Mouse (Mus musculus) layer of hippocampus, postnatal 25 days (tissue): ENCODE results near the gene Gpatch1. TPM values are rescaled to one million over a fixed set of nuclear protein-coding genes. Genes with fewer than 3 reads are reported as not detected.

ENCODE experiments used
- DNase-seq, 2 experiments: peaks; one replicate each; pipeline ENCODE4 v3.0.0; 2022; ENCODE audit warnings: mixed read lengths in 2 of 2, low spot score in 1 of 2; ENCODE audit errors: extremely low spot score in 1 of 2
- total RNA-seq, 2 experiments: library from RNA; stranded (reverse); gene quantifications; 2 replicates each; pipeline ENCODE4 v1.2.3; 2021

Gene Gpatch1
- 10 to 100 TPM; 24.2 to 24.4 TPM for total RNA-seq

- DNase-seq, result peak; percentile 98 to 99
These were observed at the start of gene Gpatch1 for GRCm38 (mm10) chr7:35317729-35318609. Gene Gpatch1 (minus strand): TSS chr7:35318440.

DNA sequence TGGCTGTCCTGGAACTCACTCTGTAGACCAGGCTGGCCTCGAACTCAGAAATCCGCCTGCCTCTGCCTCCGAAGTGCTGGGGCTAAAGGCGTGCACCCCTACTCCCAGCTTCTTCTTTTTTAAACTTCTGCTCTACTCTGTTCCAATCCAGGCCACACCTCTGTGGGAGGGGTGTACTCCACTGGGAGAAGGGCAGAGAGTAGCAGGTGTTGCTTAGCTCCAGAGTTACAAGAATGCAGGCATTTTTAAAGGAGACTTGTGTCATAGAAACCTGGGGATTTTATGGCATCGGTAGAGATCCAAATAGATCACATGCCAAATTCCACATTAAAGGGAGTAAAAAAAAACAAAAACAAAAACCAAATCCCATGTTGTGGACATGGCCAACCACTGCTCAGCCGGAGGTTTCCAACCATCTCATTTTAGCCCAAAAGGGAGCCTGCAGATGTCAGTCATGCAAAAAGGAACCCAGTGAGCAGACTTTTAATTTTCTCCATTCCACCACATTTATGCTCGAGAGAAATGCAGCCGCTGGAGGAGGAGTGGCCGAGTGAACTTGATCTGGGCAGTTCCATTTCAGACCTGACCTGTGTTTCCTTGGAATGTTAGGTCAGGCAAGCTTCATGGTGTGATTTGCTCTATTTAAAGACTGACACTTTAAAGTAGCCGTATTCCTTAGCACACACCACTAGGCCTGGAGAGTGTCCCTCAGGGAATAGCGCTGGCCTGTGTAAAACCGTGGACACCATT, 47.1 kb upstream of the Gpatch1 start:
- no peak for DNase-seq

DNA sequence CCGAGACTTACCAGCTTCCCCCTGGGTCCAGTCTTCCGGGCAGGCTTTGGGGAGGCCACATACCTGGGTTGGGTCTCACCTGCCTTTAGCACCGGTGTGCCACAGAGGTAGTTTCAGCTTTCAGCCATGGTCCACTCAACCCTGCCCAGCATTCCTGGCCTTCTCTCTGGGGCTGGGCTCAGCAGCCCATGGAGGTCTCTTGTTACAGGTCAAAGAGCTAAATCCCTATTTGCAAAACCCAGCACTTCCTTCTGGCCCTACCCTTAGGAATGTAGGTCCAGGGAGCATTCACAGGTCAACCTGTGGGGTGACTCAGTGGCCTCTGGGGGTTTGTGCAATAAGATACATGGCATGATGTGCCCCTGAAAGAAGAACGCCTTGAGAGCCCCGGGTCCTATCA, 44.6 kb upstream of the Gpatch1 start:
- DNase-seq, result no peak

DNA sequence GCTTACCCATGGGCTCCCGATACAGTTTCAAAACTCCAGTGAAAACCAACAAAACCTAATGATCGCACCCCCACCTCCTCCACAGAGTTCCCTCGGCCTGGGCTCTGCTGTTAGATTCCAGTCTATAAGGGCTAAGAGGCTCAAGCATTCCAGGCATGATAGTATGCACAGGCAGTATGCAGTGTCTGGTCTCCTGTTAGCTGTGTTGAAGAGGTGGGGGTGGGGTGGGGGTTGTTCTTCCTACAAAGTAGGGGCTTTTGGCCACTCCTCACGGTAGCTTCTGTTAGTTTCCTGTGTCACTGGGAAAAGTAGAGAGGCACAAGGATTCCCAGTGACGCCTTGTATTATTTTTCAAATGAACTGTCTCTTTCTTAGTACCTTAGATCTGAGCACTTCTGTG, 44.0 kb upstream of the Gpatch1 start:
- DNase-seq, result no peak

DNA sequence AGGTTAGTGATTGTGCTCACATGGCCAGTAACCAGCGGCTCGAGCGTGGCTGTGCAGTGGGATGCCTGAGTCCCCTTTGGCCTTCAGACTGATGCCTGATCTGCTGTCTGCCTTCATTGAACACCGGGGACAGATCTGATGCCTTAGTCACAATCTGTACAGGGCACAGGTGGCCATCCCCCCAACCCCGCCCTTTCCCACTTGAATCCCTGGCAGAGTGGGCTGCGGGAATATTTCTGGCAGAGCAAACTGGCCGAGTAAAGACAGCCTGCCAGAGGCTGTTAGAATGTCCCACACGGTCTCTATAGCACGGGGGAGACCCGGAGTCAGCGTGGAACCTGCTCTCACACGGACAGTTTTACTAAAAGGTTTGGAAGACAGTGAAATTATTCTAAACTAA, 39.4 kb upstream of the Gpatch1 start:
- no peak for DNase-seq

GRCm38 (mm10) chr7:35355303-35355872, 37.1 kb upstream of the Gpatch1 start:
- no peak for DNase-seq

- DNase-seq, result no peak
These were observed 35.1 kb upstream of the Gpatch1 start for GRCm38 (mm10) chr7:35353306-35353705.

GRCm38 (mm10) chr7:35351155-35351554, 32.9 kb upstream of the Gpatch1 start:
- no peak for DNase-seq

GRCm38 (mm10) chr7:35349886-35350684, 31.8 kb upstream of the Gpatch1 start:
- DNase-seq, result no peak

- DNase-seq, result no peak
These were observed 30.8 kb upstream of the Gpatch1 start for GRCm38 (mm10) chr7:35349022-35349421.

DNA sequence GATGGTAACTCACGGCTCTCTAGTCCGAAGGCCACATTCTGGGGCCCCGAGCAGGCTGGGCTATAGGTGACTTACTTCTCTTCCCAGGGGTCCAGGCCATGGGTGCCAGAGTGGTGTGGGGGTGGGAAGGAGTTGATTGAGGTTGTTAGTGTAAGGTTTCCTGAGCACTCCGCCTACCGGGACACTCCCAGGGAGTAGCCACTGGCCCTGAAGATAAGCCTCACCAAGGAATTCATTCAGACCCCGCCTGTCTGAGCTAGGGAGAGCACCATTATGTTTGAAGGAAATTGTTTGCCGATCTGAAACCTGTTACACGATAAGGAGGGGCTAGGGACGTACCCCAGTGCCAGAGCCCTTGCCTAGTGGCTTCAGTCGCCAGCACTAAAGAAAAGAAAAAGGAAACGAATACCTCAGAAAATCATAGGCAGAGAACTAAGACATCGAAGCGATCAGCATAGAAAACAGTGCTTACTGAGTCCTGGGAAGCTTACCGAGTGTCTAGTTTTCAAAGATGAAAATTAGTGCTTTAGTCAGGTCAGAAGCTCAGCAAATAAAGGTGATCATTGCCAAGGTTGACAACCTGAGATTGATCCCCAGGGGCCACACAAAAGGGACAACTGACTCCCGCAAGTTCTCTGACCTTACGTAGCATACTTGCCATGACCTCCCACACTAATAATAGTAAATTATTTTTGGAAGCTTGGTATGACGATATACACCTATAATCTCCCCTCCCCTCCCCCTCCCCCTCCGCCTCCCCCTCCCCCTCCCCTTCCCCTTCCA, 29.9 kb upstream of the Gpatch1 start:
- no peak for DNase-seq

DNA sequence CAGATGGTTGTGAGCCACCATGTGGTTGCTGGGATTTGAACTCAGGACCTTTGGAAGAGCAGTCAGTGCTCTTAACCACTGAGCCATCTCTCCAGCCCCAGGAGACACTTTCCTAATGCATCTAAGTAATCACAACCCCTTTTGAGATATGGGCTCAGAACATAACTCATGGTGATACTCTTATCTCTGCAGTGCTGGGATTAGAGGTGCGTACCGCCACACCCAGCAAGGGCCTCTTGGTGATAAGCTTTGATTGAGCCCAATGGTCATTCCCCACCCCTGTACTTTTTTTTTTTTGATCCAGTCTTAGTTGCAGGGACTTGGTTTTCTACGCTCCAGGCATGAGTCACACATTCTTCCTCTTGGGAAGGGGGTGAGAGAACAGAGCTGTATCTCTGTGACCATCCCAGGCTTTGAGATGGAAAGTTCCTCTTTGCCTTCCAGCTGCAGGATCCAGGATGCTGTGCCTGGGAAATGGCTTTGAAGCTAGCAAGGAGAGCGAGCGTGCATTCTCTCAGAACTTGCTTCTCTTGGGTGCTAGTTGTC, 26.6 kb upstream of the Gpatch1 start:
- DNase-seq, result no peak

DNA sequence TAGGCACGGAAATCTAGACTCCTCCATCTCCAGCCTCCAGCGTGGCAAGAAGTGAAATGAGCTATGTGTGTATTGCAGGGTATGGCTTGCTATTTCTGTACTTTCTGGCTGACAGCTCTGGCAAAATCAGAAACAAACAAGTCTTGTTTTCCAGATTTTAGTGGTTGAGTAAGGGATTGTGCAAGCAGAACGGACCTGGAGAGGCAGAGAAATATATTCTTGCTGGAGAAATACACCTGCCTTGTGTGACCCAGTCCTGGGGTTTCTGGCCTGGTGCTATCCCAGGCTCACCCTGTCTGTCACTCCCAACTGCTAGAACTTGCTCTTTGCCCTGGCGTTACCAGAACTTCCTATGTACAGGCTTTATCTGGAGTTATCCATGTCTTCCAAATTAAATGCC, 24.3 kb upstream of the Gpatch1 start:
- no peak for DNase-seq

GRCm38 (mm10) chr7:35341282-35341681, 23.0 kb upstream of the Gpatch1 start:
- DNase-seq, result no peak

DNA sequence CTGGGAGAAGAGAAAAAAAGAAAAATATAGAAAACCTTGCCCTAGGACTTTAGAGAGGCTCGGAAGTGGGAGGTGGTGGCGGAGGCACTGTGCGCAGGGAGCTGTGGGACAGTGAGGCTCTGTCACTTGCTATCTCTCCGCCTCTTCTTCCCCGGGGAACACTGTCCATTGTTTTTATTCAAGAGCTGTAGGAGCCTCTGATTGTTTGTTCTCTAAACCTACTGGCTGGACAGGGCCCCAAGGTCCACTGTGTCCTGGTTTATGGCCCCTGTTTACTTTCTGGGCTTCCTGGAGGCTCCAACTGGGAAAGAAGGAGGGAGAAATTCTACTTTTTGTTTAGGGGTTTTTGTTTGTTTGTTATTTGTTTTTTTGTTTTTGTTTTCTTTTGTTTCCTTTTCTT, 22.0 kb upstream of the Gpatch1 start:
- no peak for DNase-seq

DNA sequence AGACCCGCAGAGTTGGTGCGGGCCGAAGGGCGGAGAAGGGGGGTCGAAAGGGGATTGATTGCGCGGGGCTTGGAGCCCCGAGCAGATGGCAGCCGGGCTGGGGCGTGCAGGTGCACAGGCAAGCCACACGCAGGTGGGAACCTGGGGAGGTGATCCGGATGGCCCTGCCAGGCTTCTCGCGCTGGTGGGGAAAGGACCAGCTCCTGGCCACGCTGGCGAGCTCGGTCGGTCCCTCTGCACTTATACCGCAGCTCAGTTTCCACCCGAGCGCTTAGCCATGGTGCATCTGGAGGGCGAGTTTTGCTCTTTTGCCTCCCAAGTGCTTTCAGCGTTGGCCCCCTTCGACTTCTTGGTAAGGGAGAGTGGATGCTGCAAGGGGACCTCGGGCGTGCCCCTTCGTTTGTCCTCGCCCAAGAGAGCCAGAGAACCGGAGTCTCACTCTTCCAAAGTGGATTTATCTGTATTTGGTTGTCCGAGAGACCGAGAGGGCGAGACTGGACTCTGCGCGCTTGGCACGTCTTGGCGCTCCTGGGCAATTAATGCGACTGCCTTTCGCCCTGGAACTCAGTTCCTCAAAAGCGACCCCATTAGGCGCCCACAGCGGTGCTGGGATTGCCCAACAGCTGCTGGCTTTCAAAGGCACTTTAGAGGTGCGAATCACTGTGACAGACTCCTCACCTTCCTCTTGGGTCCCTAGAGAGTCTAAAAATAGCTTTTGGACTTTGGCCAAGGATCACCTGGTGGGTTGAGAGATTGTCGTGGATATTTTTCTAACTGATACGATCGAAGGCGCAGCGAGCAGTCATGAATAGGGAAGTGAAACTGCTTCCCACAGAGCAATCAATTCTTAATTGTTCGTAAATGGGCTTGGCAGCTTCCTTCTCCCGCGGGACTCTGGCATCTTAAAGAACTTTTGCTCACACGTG, 16.6 kb upstream of the Gpatch1 start:
- peak in 1 of 2 experiments; percentile 8 for DNase-seq

DNA sequence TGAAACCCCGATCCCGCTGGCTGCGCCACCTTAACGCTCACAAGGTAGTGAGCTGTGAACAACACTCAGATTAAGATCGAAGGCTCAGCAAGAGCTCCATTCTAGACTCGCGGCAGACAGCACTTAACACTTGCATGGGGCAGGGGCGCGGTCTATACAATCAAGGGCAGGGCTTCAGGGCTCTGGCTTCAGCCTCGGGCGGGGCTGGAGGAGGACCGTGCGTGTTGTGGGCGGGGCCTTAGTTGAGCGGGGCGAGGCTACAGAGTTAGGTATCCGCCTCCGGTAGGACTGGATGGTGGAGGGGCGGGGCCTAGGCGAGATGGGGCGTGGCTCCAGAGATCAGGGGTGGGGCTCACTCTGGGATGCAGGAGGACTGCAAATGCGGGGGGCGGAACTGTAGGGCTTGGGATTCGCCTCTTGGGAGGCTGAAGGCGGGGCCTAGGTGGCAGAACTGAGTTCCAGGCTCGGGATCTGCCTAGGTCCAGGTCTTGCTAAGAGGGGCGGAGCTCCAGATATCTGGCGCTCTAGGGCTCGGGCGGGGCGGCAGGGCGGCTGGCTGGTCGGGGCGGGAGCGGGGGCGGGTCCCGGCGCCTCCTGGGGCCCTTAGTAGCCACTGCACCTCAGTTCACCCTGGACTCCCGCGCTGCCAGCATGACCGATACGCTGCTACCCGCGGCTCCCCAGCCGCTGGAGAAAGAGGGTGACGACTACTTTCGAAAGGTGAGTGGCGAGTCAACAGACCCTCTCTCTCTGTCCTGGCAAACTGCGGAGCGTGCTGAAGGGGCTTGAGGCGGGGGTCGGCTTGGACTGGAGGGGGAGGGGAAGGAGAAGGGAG, 15.7 kb upstream of the Gpatch1 start, which contains the start of gene Rhpn2:
TSS of gene Rhpn2 (plus strand) at position 479 of the 835 bp plus-strand sequence.
- DNase-seq, result peak; percentile 95 to 97
